Mouse (Mus musculus): ENCODE results near the gene Lrch2. TPM values are rescaled to one million over a fixed set of nuclear protein-coding genes. Genes with fewer than 3 reads are reported as not detected.
A peak's percentile ranks its signal among the peaks of the same experiment; 100 is the strongest.
"Not testable (repeated sequence)": the region's sequence is repeated elsewhere in the genome, so short reads cannot be mapped to it uniquely, and the experiment has no call there.

The Lrch2 gene
- 5.5 and 5.7 TPM in 2 replicates for polyA plus RNA-seq (2016; fragmentation: Nextera tagmentation; extraction: Ambion mirVana)

DNA sequence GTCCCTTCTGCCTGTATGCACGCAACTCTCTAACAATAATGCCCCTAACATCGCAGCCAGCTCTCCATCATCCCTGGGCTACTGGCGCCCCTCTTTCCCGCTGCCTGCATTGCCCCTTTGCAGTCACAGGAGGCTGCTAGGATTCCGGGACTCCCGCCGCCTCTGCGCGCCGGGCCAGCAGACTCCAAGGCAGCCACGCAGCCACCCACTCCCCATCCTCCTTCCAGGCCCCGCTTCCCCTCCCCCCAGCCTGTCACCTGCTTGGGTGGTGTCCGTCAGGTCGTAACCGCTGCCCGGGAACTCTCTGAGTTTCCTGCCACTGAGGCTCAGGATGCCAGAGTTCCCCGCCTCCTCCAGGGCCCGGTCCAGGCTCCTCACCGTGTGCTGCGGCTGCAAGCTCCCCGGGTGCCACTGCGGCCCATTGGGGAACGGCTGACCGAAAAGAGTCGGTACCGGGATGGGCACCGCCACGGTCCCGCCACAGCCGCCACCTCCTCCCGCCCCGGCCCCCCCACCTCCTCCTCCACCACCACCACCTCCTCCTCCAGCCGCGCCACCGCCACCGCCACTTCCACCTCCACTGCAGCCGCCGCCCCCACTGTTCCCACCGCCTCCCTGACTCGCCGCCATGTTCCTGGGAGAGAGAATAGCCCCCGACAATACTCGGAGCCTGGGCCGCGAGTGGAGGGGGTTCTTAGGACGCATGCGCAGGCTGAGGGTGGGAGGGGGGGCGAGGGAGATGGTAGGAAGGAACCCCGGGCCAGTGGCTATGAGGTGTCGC is at the start of gene Lrch2:
TSS of gene Lrch2 (minus strand) at position 661 of the 781 bp plus-strand sequence.
- Histone ChIP-seq H3K36me3 (replicated peaks) (no peaks in the 10 kb centered on the region), H3K27ac (peak within 1 kb of the TSS; percentile 92), H3K4me3 (peak within 1 kb of the TSS; percentile 64), H3K27me3 (ENCODE audit: poor library complexity, severe bottlenecking) (no peaks in the 10 kb centered on the region), H3K4me1 (peaks cover 11% of the 10 kb centered on the region; the same call in 1 of the 2 replicates), H3K9me3 (no peaks in the 10 kb centered on the region)
- 14% methylated on average over 40 of the region's 50 CpGs for WGBS
- peak; percentile 55 for DNase-seq (ENCODE audit: extremely low spot score, low spot score)

DNA sequence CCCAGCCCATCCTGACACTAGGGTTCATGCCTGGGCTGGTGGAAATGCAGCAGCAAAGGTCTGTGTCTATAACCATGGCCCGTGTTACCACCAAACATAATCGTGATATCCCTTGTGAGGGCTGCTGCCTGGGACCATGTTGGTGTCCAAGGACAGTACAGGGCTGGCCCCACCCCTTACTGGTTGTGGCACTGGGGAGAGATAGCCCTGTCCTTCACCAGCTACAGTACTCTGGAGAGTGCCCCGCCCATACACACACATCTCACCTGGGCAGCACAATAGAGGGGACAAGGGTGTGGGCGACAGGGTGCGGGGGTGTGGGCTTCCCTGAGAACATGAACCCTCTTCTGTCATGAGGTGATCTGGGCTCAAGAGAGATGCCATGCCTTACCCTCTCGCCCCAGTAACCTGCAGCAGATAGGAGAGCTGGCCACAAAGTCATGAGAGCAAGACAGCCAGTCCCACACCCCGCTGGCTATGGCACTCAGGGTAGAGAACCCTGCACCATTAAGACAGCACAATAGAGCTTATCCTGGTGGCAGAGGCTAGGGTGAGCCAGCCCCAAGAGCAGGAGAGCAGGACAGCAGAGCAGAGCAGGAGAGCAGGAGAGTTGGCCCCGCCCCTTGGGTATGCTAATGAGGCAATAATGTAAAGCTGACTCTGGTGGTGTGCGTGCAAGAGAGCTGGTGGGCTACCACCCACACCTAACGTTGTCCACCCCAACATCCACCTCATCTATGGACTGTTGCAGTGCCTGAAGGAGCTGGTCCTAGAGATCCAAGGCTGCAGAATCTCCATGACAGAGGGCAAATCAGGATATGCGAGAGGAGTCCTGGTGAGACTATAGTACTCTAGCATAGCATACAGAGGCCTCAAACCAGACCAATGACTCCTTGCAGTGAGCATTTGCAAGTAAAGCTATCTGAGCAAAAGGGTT is 12.7 kb downstream of the Lrch2 start:
- Histone ChIP-seq H3K9me3 (no peaks in the 10 kb centered on the region), H3K27ac (no peak overlapping the region), H3K27me3 (ENCODE audit: poor library complexity, severe bottlenecking) (no peaks in the 10 kb centered on the region), H3K4me1 (no peaks in the 10 kb centered on the region), H3K36me3 (replicated peaks) (no peaks in the 10 kb centered on the region), H3K4me3 (no peak overlapping the region)
- 72% methylated on average over 11 of the region's 11 CpGs for WGBS
- no peak for DNase-seq (ENCODE audit: extremely low spot score, low spot score)

DNA sequence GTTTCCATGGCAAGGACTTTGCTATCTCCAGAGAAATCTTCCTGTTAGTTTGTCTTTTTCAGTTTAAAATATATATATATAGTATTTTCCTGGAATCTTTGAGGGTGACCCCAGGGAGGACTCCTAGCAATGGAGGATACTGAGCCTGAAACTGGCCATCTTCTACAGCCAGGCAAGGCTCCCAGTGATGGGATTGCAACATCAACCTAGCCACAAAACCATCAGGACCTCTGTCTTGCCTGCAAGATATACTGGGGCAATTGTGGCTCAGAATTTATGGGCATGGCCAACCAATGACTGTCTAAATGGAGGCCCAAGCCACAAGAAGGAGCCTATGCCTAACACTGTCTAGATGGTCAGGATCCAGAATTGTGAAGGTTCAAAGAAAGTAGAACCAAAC is 15.5 kb downstream of the Lrch2 start:
- Histone ChIP-seq H3K36me3 (replicated peaks) (no peaks in the 10 kb centered on the region), H3K4me1 (no peaks in the 10 kb centered on the region), H3K27me3 (ENCODE audit: poor library complexity, severe bottlenecking) (no peaks in the 10 kb centered on the region), H3K4me3 (no peak overlapping the region), H3K9me3 (no peaks in the 10 kb centered on the region), H3K27ac (no peak overlapping the region)
- no peak for DNase-seq (ENCODE audit: extremely low spot score, low spot score)

DNA sequence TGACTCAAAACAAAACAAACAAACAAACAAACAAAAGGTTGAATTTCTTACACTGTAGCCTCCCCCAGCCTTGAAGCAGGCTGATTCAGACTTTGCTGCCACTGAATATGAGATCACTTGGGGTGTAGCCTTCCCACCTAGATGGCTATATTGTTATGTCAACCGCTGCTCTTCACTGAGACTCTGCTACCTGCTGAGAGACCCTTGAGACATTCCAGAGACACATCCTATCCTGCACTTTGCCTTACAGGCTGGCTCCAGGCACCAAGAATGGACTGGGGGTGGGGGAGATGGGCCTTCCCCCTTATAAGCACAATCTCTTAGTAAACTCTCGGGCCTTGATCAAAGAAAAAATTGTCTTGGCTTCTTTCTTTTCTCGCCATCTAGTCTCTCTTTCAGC is 16.8 kb downstream of the Lrch2 start:
- not testable (repeated sequence) for H3K27me3 ChIP-seq (ENCODE audit: poor library complexity, severe bottlenecking); H3K4me3 ChIP-seq; H3K4me1 ChIP-seq; H3K36me3 ChIP-seq (replicated peaks); H3K9me3 ChIP-seq; H3K27ac ChIP-seq; DNase-seq (ENCODE audit: extremely low spot score, low spot score)
- WGBS = 64% methylated on average over 3 of the region's 3 CpGs

DNA sequence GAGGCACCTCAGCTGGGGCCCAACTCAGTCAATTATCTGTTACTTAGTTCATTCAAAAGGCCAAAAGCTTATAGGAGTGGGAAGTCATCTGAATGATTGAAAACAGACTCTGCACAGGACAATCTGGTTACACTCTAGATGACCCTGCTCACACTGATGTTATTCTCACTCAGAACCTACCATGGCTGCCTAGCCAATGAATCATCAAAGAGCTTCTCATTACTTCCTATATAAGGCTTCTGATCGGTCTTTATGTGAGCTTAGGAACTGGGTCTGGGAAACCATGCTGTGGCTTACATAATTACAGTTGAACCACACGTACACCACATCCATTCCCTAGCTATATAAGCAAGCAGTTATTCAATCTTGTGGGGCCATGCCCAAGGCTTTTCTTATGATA is 18.3 kb downstream of the Lrch2 start:
- H3K36me3 ChIP-seq (replicated peaks) = no peaks in the 10 kb centered on the region
- no peaks in the 10 kb centered on the region for H3K4me1 ChIP-seq
- WGBS = 80% methylated on average over 2 of the region's 2 CpGs
- H3K27ac ChIP-seq = no peak overlapping the region
- H3K4me3 ChIP-seq = no peak overlapping the region
- H3K27me3 ChIP-seq (ENCODE audit: poor library complexity, severe bottlenecking) = no peaks in the 10 kb centered on the region
- H3K9me3 ChIP-seq = no peaks in the 10 kb centered on the region
- no peak for DNase-seq (ENCODE audit: extremely low spot score, low spot score)

DNA sequence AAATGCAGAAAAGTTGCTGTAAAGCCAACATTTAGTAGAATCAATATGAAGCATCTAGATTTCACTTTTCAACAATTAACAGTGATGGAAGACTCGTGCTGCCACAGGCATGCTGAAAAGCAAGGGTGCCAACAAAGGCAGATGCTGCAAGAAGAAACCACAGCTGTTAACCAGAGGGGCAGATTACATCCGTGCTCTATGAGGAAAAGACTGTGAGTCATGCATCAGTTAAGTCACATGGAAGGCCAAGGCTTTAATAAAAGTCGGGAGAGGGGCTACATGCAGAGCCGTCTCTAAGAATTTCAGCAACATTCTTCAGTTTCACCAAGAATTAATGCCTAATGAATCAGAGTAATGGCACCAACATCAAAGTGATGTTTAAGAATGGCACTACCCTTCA is 22.2 kb downstream of the Lrch2 start:
- Histone ChIP-seq H3K9me3 (no peaks in the 10 kb centered on the region), H3K36me3 (replicated peaks) (no peaks in the 10 kb centered on the region), H3K4me1 (no peaks in the 10 kb centered on the region), H3K27me3 (ENCODE audit: poor library complexity, severe bottlenecking) (no peaks in the 10 kb centered on the region), H3K4me3 (no peak overlapping the region), H3K27ac (no peak overlapping the region)
- WGBS = 81% methylated on average over 4 of the region's 4 CpGs
- DNase-seq (ENCODE audit: extremely low spot score, low spot score) = no peak

DNA sequence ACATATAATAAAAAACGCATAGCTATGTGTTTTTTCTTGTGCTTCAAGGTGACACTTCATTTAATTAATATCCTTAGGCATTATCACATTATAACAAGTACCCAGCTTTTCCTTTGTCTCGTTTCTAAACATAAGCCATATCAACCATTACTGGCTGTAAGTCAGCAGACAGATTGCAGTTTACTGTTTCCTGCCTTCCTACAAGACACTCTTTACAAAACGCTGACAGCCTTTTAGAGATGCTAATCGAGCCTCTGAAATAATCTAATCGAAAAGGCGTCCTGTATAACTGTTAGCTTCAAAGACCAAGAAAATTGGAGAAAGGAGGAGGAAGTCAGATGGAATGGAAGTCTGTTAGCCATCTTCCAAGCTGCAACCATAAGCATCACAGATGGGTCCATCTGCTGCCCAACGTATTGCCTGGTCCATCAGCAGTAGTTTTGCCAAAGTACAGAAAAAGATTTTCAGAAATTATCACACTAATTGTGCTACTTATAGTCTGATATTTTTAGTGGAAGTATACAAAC is 26.2 kb downstream of the Lrch2 start:
- Histone ChIP-seq H3K36me3 (replicated peaks) (0 out of 2 replicates have a peak, but pooled peaks cover 2% of the 10 kb centered on the region), H3K4me1 (no peaks in the 10 kb centered on the region), H3K9me3 (no peaks in the 10 kb centered on the region), H3K27ac (no peak overlapping the region), H3K4me3 (no peak overlapping the region), H3K27me3 (ENCODE audit: poor library complexity, severe bottlenecking) (no peaks in the 10 kb centered on the region)
- WGBS = 80% methylated on average over 7 of the region's 7 CpGs
- DNase-seq (ENCODE audit: extremely low spot score, low spot score) = no peak

DNA sequence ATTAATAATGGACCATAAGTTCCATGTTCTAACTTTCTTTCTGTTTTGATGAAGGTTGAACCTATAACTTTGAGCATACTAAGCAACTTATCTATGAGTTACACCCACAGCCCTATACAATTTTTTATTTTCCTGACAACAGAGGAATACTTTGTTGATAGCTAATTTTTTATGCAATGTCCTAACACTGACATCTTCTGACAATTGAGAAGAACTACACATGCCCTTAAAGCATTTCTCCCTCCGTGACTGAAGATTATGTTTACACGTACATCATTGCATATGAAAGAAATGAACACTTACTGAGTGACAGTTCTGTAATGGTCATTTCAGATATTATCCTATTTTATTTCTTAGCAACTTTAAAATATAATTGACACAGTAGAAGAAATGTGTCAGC is 64.3 kb downstream of the Lrch2 start:
- 84% methylated on average over 2 of the region's 2 CpGs for WGBS
- H3K4me3 ChIP-seq = no peak overlapping the region
- H3K27ac ChIP-seq = no peak overlapping the region
- H3K9me3 ChIP-seq = no peaks in the 10 kb centered on the region
- no peaks in the 10 kb centered on the region for H3K4me1 ChIP-seq
- no peaks in the 10 kb centered on the region for H3K27me3 ChIP-seq (ENCODE audit: poor library complexity, severe bottlenecking)
- no peak for DNase-seq (ENCODE audit: extremely low spot score, low spot score)
- no peaks in the 10 kb centered on the region for H3K36me3 ChIP-seq (replicated peaks)

DNA sequence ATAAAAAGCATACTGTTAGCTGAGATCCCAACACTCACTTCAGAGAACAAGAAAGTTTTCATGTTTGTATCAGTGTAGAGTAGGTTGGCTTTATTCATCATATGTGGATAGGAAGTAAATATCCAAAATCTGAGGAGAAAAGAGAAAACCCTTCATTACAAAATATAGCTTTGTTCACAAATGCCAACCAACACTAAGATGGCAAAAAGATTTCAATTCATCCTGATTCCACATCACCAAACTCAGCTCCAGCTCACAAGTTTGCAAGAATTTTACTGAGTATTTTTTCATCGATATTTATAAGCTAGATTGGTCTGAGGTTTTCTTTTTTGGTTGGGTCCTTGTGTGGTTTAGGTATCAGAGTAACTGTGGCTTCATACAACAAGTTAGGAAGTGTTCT is 100.3 kb downstream of the Lrch2 start, which contains the start of gene Vmn1r239-ps:
TSS of gene Vmn1r239-ps (minus strand) at position 101 of the 400 bp plus-strand sequence.
- H3K27me3 ChIP-seq (ENCODE audit: poor library complexity, severe bottlenecking); H3K9me3 ChIP-seq; H3K27ac ChIP-seq; H3K36me3 ChIP-seq (replicated peaks); H3K4me1 ChIP-seq; H3K4me3 ChIP-seq; DNase-seq (ENCODE audit: extremely low spot score, low spot score): not testable (repeated sequence)
- 86% methylated on average over 1 of the region's 1 CpGs for WGBS

DNA sequence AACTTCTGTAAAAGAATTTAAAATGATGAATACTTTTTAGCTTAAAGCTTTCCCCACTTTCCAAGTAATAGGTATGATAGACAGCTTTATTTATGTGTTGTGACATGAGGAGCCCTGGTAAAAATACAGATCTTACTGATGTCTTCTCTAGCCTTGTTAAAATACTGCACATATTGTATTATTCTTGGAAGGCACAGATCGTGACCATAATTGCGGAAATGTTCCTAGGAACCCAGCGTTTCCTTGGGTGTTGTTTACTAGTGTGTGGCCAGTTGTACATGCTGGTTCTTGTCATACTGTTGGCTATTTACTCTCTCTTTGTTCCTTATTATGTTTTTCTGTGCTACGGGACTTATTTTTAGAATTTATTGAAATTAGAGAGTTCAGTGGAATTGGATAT is 110.5 kb downstream of the Lrch2 start:
- Histone ChIP-seq H3K9me3 (no peaks in the 10 kb centered on the region), H3K27ac (no peak overlapping the region), H3K27me3 (ENCODE audit: poor library complexity, severe bottlenecking) (no peaks in the 10 kb centered on the region), H3K4me1 (no peaks in the 10 kb centered on the region), H3K4me3 (no peak overlapping the region), H3K36me3 (replicated peaks) (no peaks in the 10 kb centered on the region)
- 93% methylated on average over 4 of the region's 4 CpGs for WGBS
- no peak for DNase-seq (ENCODE audit: extremely low spot score, low spot score)

DNA sequence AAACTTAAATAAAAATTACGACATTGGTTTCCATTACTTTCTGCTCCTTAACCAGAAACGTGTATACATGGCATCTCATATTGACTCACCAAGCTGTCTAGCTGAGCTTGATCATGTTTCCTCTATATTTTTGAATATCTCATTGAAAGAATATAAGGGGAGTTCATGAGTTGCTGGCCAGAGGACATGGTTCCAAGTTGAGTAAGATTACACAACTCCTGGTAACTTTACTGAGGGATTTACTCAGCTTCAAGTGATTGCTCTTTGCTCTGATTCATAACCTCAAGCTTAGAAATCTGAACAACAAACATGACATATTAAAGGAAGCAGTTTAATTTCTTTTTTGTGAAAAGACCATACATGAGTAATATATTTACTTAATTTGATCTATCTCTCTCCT is 118.5 kb downstream of the Lrch2 start:
- Histone ChIP-seq H3K36me3 (replicated peaks) (no peaks in the 10 kb centered on the region), H3K27ac (no peak overlapping the region), H3K4me3 (no peak overlapping the region), H3K4me1 (no peaks in the 10 kb centered on the region), H3K9me3 (no peaks in the 10 kb centered on the region), H3K27me3 (ENCODE audit: poor library complexity, severe bottlenecking) (no peaks in the 10 kb centered on the region)
- DNase-seq (ENCODE audit: extremely low spot score, low spot score) = no peak
- WGBS = 81% methylated on average over 2 of the region's 2 CpGs

DNA sequence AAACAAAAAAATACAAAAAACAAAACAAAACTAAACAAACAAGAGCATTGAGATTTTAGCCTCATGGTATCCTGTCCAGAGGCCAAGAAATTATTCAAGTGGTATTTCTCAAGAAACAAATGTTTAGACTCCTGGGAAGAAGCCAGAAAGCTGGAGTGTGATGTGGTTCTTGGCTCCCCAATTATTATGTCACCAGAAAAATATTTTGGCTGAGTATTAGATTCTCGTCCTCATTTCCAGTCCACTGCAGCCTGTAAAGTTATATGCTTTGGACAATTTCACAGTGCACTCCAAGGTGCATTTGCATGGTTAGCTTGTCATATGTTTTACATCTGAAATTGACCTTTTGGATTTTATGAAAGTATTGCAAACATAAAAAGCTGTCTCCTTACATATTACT is 124.1 kb downstream of the Lrch2 start:
- Histone ChIP-seq H3K27me3 (ENCODE audit: poor library complexity, severe bottlenecking) (no peaks in the 10 kb centered on the region), H3K4me1 (no peaks in the 10 kb centered on the region), H3K4me3 (no peak overlapping the region), H3K36me3 (replicated peaks) (no peaks in the 10 kb centered on the region), H3K9me3 (no peaks in the 10 kb centered on the region), H3K27ac (no peak overlapping the region)
- no peak for DNase-seq (ENCODE audit: extremely low spot score, low spot score)
- WGBS = 82% methylated on average over 1 of the region's 1 CpGs

DNA sequence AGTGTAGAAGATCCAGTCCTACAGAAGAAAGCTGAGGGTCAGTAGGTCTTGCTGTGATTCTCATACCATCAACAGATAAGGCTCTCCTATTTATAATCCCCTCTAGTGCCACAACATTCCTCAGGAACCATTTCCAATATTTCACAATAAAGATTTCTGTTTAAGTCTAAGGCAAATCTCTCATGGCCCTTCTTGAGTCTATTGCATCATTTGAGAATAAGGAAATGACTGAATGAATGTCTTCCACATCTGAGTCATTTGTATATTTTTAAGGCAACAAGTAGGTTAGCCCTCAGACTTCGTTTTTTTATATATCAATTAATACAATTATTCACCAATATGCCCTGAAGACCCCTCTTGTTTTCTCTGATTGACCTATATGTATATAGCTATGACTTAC is 124.8 kb downstream of the Lrch2 start, which contains the start of gene Il13ra2:
TSS of gene Il13ra2 (minus strand) at position 64 of the 400 bp plus-strand sequence.
- H3K27me3 ChIP-seq (ENCODE audit: poor library complexity, severe bottlenecking) = no peaks in the 10 kb centered on the region
- H3K36me3 ChIP-seq (replicated peaks) = no peaks in the 10 kb centered on the region
- no peak within 1 kb of the TSS for H3K27ac ChIP-seq
- WGBS = 53% methylated on average over 1 of the region's 1 CpGs
- no peak for DNase-seq (ENCODE audit: extremely low spot score, low spot score)
- H3K4me1 ChIP-seq = no peaks in the 10 kb centered on the region
- H3K4me3 ChIP-seq = no peak within 1 kb of the TSS
- no peaks in the 10 kb centered on the region for H3K9me3 ChIP-seq
